17 mouse cellular contexts compared by ENCODE assay signal in the genomic region with DNA sequence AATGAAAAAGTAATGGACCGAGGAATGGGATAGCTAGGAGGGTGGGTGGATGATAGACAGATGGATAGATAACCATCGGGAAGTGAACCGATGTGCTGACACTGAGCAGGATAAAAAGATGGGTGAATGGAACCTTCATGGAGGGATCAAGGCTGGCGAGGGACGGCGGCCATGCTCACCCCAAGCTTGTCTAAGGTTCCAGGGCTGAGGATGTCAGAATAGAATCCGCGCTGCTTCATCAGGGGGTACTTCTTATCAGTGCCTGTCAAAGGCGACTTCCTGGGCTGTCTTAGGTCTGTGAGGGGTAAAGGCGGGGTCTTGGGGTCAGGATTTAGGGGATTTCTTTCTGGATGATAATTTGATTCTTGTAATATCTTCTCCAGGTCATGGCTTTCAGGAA.
"Had no signal": no experiment of that assay in that cellular context is flagged by ENCODE, and none has a peak within 500 bp of the region (broad histone marks: within the 10 kb centered on the region; RNA-seq: fewer than 3 reads in every experiment).

No protein-coding gene starts in this region.

- H3K4me3 ChIP-seq: neural tube, embryonic 12.5 days; neural tube, embryonic 13.5 days; neural tube, embryonic 15.5 days; stomach, embryonic 15.5 days had no signal

- H3K27ac ChIP-seq: neural tube, embryonic 12.5 days; neural tube, embryonic 13.5 days; neural tube, embryonic 15.5 days; stomach, embryonic 15.5 days; stomach, postnatal 0 days had no signal

- H3K4me2 ChIP-seq: neural tube, embryonic 12.5 days; neural tube, embryonic 13.5 days; neural tube, embryonic 15.5 days; stomach, embryonic 15.5 days had no signal

- H3K9me3 ChIP-seq: neural tube, embryonic 12.5 days; neural tube, embryonic 13.5 days; neural tube, embryonic 15.5 days; stomach, embryonic 15.5 days had no signal

- H3K4me1 ChIP-seq: neural tube, embryonic 12.5 days; stomach, embryonic 15.5 days had no signal

- H3K36me3 ChIP-seq: neural tube, embryonic 12.5 days; neural tube, embryonic 13.5 days; neural tube, embryonic 15.5 days; stomach, embryonic 15.5 days had no signal

- DNase-seq: retina, postnatal 1 day; right cerebral cortex, adult 18-20 months; right cerebral cortex, postnatal 14 days; right cerebral cortex, postnatal 25 days; right cerebral cortex, postnatal 4 days; spleen, adult 18-20 months; thymus, adult 18-20 months; thymus, adult 2 months; thymus, postnatal 14 days; thymus, postnatal 25 days; thymus, postnatal 36 days; thymus, postnatal 4 days had no signal

- H3K9ac ChIP-seq: neural tube, embryonic 12.5 days; neural tube, embryonic 13.5 days; neural tube, embryonic 15.5 days; stomach, embryonic 15.5 days had no signal

- H3K27me3 ChIP-seq: neural tube, embryonic 12.5 days; neural tube, embryonic 13.5 days; neural tube, embryonic 15.5 days; stomach, embryonic 15.5 days had no signal
